24 mouse cellular contexts compared by ENCODE assay signal in the genomic region with DNA sequence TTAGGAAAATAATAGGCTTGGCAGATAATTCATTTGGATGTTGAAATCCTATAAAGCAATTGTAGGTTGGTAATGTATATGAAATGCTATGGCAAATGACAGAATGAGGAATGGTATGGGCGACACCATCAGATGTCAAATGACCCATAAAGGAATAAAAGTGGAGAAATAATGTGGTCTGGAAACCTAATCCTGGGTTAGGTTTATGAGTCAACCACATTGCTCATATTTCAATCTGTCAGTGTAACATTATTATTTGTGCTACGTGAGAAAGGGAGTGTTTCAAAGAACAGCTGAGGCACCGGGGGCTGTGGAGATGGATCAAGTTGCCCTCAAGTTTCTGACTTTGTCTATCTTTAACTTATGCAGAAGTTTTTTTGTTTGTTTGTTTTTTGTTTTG.
DNase-seq lines count a peak whose midpoint lies in the region; ATAC-seq and TF ChIP-seq lines count a peak whose summit lies in the region.
"Had no signal": no experiment of that assay in that cellular context is flagged by ENCODE, and none has a peak within 500 bp of the region (broad histone marks: within the 10 kb centered on the region; RNA-seq: fewer than 3 reads in every experiment).

No protein-coding gene starts in this region.

- no peak overlapping the region for H3ac ChIP-seq in myocyte (ENCODE audit: control insufficient read depth, insufficient read length)

- DNase-seq in embryo, embryonic 11.5 days (ENCODE audit: low read depth, low spot score) = peak; percentile 7
- DNase-seq in embryo, embryonic 10 days (ENCODE audit: low spot score) = no peak
- peak; percentile 2 for DNase-seq in 3T3-L1 (ENCODE audit: low read depth, low spot score)
- DNase-seq in hindlimb bud, embryonic 11.5 days (ENCODE audit: extremely low spot score, low read depth, low spot score) = peak; percentile 16
- DNase-seq in cerebellum, adult 8-10 months = no peak
- DNase-seq: adrenal gland, adult 2 months; adrenal gland, postnatal 14 days; cerebellum, adult 11 months; cerebellum, adult 2 months; cerebellum, postnatal 10 days; cerebellum, postnatal 36 days; gastrocnemius, postnatal 10 days; heart, adult 11 months had no signal

- no peaks in the 10 kb centered on the region for H3K27me3 ChIP-seq in myocyte (ENCODE audit: control insufficient read depth, insufficient read depth, insufficient read length)
- H3K27me3 ChIP-seq in midbrain, embryonic 13.5 days = no peaks in the 10 kb centered on the region
- H3K27me3 ChIP-seq: embryonic facial prominence, embryonic 12.5 days; forebrain, embryonic 12.5 days; forebrain, embryonic 15.5 days; hindbrain, embryonic 12.5 days; hindbrain, embryonic 15.5 days; intestine, embryonic 15.5 days had no signal

- TF ChIP-seq POLR2A in myocyte (IDR thresholded peaks at IDR 0.05; ENCODE audit: insufficient read length, low read depth) = no peak

- H3K79me2 ChIP-seq in myocyte (ENCODE audit: control insufficient read depth, insufficient read depth) = no peaks in the 10 kb centered on the region

- no peaks in the 10 kb centered on the region for H3K9me3 ChIP-seq in midbrain, embryonic 13.5 days
- H3K9me3 ChIP-seq: embryonic facial prominence, embryonic 12.5 days; forebrain, embryonic 12.5 days; forebrain, embryonic 15.5 days; hindbrain, embryonic 12.5 days; hindbrain, embryonic 15.5 days; intestine, embryonic 15.5 days had no signal

- H3K36me3 ChIP-seq in myocyte (ENCODE audit: control insufficient read depth, insufficient read depth) = no peaks in the 10 kb centered on the region
- H3K36me3 ChIP-seq in midbrain, embryonic 13.5 days = no peaks in the 10 kb centered on the region
- H3K36me3 ChIP-seq: embryonic facial prominence, embryonic 12.5 days; forebrain, embryonic 12.5 days; forebrain, embryonic 15.5 days; hindbrain, embryonic 12.5 days; hindbrain, embryonic 15.5 days; intestine, embryonic 15.5 days had no signal

- H3K4me2 ChIP-seq in myocyte (ENCODE audit: low read depth) = peak overlapping the region; percentile 28
- no peak overlapping the region for H3K4me2 ChIP-seq in midbrain, embryonic 13.5 days (replicated peaks)
- H3K4me2 ChIP-seq: embryonic facial prominence, embryonic 12.5 days; forebrain, embryonic 12.5 days; forebrain, embryonic 15.5 days; heart, embryonic 11.5 days; hindbrain, embryonic 12.5 days; hindbrain, embryonic 15.5 days; intestine, embryonic 15.5 days had no signal

- no peak overlapping the region for H3K9ac ChIP-seq in midbrain, embryonic 13.5 days (replicated peaks)
- H3K9ac ChIP-seq: embryonic facial prominence, embryonic 12.5 days; forebrain, embryonic 12.5 days; forebrain, embryonic 15.5 days; hindbrain, embryonic 12.5 days; hindbrain, embryonic 15.5 days; intestine, embryonic 15.5 days had no signal

- ATAC-seq in midbrain, embryonic 13.5 days = no peak
- ATAC-seq: CD4-positive, CD25-positive, alpha-beta regulatory T cell, adult 4 months; forebrain, embryonic 15.5 days; intestine, embryonic 15.5 days had no signal

- no peak overlapping the region for H3K4me3 ChIP-seq in myocyte
- H3K4me3 ChIP-seq in midbrain, embryonic 13.5 days (replicated peaks) = no peak overlapping the region
- H3K4me3 ChIP-seq: embryonic facial prominence, embryonic 12.5 days; erythroblast, embryonic 14.5 days; forebrain, embryonic 12.5 days; forebrain, embryonic 15.5 days; hindbrain, embryonic 12.5 days; hindbrain, embryonic 15.5 days; intestine, embryonic 15.5 days had no signal

- WGBS in midbrain, embryonic 13.5 days = 77% methylated on average over 3 of the region's 3 CpGs

- no peaks in the 10 kb centered on the region for H3K4me1 ChIP-seq in midbrain, embryonic 13.5 days (replicated peaks)
- H3K4me1 ChIP-seq: embryonic facial prominence, embryonic 12.5 days; forebrain, embryonic 12.5 days; forebrain, embryonic 15.5 days; hindbrain, embryonic 12.5 days; hindbrain, embryonic 15.5 days; intestine, embryonic 15.5 days had no signal

- H3K27ac ChIP-seq in midbrain, embryonic 13.5 days = no peak overlapping the region
- H3K27ac ChIP-seq: embryonic facial prominence, embryonic 12.5 days; forebrain, embryonic 12.5 days; forebrain, embryonic 15.5 days; hindbrain, embryonic 12.5 days; hindbrain, embryonic 15.5 days; intestine, embryonic 15.5 days had no signal

TF ChIP-seq in myocyte, 11 proteins besides CTCF, POLR2A, EP300 and RAD21:
- no peak for TF ChIP-seq POLR2AphosphoS2 (IDR thresholded peaks at IDR 0.05; ENCODE audit: insufficient read length, low read depth)
- no peak for TF ChIP-seq CEBPB (IDR thresholded peaks at IDR 0.05; ENCODE audit: insufficient read depth, poor library complexity, severe bottlenecking)
- TF ChIP-seq REST (IDR thresholded peaks at IDR 0.05; ENCODE audit: insufficient read depth, insufficient read length) = no peak
- TF ChIP-seq MYOD1 (IDR thresholded peaks at IDR 0.05; ENCODE audit: control insufficient read depth in 1 of 3, insufficient read length in 2 of 3, low read depth in 2 of 3) = peak in 1 of 3 experiments; percentile 31

Comparison
In these comparisons a context has a peak if more than half of its experiments do, and no peak if none do; other contexts are left out.
1. DNase-seq: peak in embryo, embryonic 11.5 days (single experiment), 3T3-L1 (single experiment) and hindlimb bud, embryonic 11.5 days (single experiment); none in embryo, embryonic 10 days (single experiment) and cerebellum, adult 8-10 months (single experiment).